Mouse (Mus musculus) forebrain, postnatal 0 days (tissue): ENCODE data around the gene Brd1. TPM values are rescaled to one million over a fixed set of nuclear protein-coding genes. Genes with fewer than 3 reads are reported as not detected.

Source experiments
- ATAC-seq: fragments of 200-750 bp; cut with Nextera tagmentation; 2 replicates; pipeline ENCODE4 v1.8.0; 2017; ENCODE audit warnings: mild to moderate bottlenecking, moderate library complexity
- DNase-seq: peaks from one replicate; pipeline ENCODE4 v3.0.0-alpha.2; 2015
- H3K27ac ChIP-seq: fragments of 300-500 bp; sonication (generic); 2 replicates; pipeline ENCODE4 v1.5.1; 2014; ENCODE audit warnings: low read depth, mild to moderate bottlenecking, antibody characterized with exemption, low read length, moderate library complexity, mixed read lengths
- H3K27me3 ChIP-seq: fragments of 300-500 bp; sonication (generic); 2 replicates; pipeline ENCODE4 v1.6.1; 2014; ENCODE audit warnings: mild to moderate bottlenecking, low read length, mixed read lengths; ENCODE audit not compliant: insufficient read depth
- H3K36me3 ChIP-seq: fragments of 300-500 bp; sonication (generic); 2 replicates; pipeline ENCODE4 v1.6.1; 2014; ENCODE audit warnings: mild to moderate bottlenecking, moderate library complexity; ENCODE audit not compliant: insufficient read depth
- H3K4me1 ChIP-seq: fragments of 300-500 bp; sonication (generic); 2 replicates; pipeline ENCODE4 v1.6.1; 2014; ENCODE audit warnings: antibody characterized with exemption; ENCODE audit not compliant: insufficient read depth
- H3K4me2 ChIP-seq: fragments of 300-500 bp; sonication (generic); 2 replicates; pipeline ENCODE4 v1.6.1; 2014; ENCODE audit warnings: low read depth, mild to moderate bottlenecking, moderate library complexity
- H3K4me3 ChIP-seq: fragments of 300-500 bp; sonication (generic); 2 replicates; pipeline ENCODE4 v1.5.1; 2014; ENCODE audit warnings: low read depth, low read length, mixed read lengths
- H3K9ac ChIP-seq: fragments of 300-500 bp; sonication (generic); 2 replicates; pipeline ENCODE4 v1.6.1; 2014; ENCODE audit warnings: mild to moderate bottlenecking
- H3K9me3 ChIP-seq: fragments of 300-500 bp; sonication (generic); 2 replicates; pipeline ENCODE4 v1.6.1; 2016; ENCODE audit warnings: low read length
- CTCF ChIP-seq: sonication (generic); IDR thresholded peaks from 2 replicates; pipeline ENCODE4 v1.5.1; 2016; ENCODE audit warnings: antibody characterized with exemption, control low read depth, low read depth
- WGBS: fragments of 180-500 bp; shearing (Covaris S2); extraction: QIAGEN DNeasy Blood & Tissue Kit; methylation state at CpG from one replicate; pipeline ENCODE4 v1.1.7; 2014; 5-methylcytosine and 5-hydroxymethylcytosine counted together
- polyA plus RNA-seq: library from polyadenylated mRNA; unstranded; fragments of >200 nt; fragmentation: Nextera tagmentation; extraction: Ambion mirVana; gene quantifications from 2 replicates; pipeline ENCODE4 v1.2.1, GENCODE M21; 2015
- total RNA-seq: library from RNA; depleted of rRNA; stranded (reverse); fragments of >200 nt; gene quantifications from 2 replicates; pipeline ENCODE4 v1.2.3, GENCODE M21; 2014; rRNA removed

Brd1 gene
- total and polyA plus RNA-seq, 2 experiments from 2014 or later, result 13.0 to 63.6 TPM

DNA sequence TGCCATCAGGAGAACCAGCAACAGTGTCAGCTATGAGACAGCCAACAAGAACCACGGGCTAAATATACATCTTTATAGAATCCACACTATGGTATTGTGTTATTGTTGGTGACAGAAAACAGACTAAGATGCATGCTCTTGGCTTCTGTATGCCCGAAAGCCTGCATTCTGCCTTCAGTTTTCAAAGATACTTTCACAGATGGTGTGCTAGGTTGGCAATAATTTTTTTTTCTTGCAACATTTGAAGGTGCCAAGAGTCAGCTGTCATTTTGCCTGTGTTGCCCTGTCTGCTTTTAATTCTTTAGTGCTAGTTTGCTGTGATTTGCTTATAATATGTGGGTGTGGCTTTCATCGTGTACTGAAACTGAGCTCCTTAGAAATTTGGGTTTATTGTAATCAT lies 66.4 kb downstream of the Brd1 start:
- Histone ChIP-seq H3K27ac (no peak overlapping the region), H3K9me3 (no peaks in the 10 kb centered on the region), H3K4me3 (no peak overlapping the region), H3K4me2 (0 out of 2 replicates have a peak overlapping the region, but pooled peaks have one; percentile 1), H3K36me3 (no peaks in the 10 kb centered on the region), H3K9ac (no peak overlapping the region), H3K4me1 (no peaks in the 10 kb centered on the region), H3K27me3 (peaks cover 3% of the 10 kb centered on the region; the same call in 1 of the 2 replicates)
- DNase-seq (peak; percentile 67), ATAC-seq (peak; percentile 77)
- TF ChIP-seq CTCF, result no peak
- 43% methylated on average over 3 of the region's 3 CpGs for WGBS

DNA sequence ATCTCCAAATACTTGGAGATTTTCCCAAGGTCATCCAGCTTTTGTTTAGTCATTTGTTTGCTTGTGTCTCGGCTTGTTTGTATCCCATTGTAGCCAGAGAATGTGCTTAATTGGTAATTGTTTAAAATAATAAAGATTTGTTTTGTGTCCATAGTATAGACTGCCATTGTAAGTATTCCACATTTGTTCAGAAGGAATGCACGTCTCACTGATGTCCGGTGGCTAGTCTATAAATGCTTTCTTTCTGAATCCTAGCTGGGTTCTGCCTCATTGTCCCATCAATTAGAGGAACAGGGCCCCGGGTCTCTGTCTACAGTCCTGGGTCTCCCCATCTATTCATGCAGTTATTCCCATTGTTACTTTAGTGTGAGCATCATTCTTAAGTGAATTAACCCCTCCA lies 68.2 kb downstream of the Brd1 start:
- H3K4me1 ChIP-seq, result no peaks in the 10 kb centered on the region
- no peaks in the 10 kb centered on the region for H3K36me3 ChIP-seq
- ATAC-seq, result no peak
- no peak overlapping the region for H3K27ac ChIP-seq
- H3K4me2 ChIP-seq, result no peak overlapping the region
- H3K4me3 ChIP-seq, result no peak overlapping the region
- no peak for TF ChIP-seq CTCF
- peaks cover 3% of the 10 kb centered on the region; the same call in 1 of the 2 replicates for H3K27me3 ChIP-seq
- no peaks in the 10 kb centered on the region for H3K9me3 ChIP-seq
- no peak overlapping the region for H3K9ac ChIP-seq
- 41% methylated on average over 4 of the region's 4 CpGs for WGBS
- no peak for DNase-seq

DNA sequence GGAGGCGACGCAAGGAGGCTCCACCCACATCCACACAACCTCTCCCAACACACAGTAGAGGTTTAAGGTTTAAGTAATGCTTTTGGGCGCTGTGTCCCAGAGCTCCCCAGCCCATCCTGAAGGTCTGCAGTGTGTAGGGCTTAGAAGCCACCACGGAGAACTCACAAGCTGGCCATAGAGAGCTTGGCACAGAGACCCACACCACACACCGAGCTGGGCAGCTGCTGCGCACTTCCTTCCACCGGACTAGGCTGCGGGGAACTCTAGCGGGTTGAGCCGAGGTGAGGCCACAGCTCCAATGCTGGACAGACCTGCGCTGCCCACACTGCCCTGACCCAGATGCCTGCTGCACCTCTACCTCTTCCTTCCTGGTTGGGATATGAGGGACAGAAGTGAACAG lies 71.0 kb downstream of the Brd1 start:
- 40% methylated on average over 11 of the region's 11 CpGs for WGBS
- no peaks in the 10 kb centered on the region for H3K4me1 ChIP-seq
- peaks cover 3% of the 10 kb centered on the region; the same call in 1 of the 2 replicates for H3K27me3 ChIP-seq
- ATAC-seq, result no peak
- no peak overlapping the region for H3K27ac ChIP-seq
- no peak overlapping the region for H3K4me2 ChIP-seq
- H3K9me3 ChIP-seq, result no peaks in the 10 kb centered on the region
- H3K4me3 ChIP-seq, result no peak overlapping the region
- no peak for TF ChIP-seq CTCF
- no peak for DNase-seq
- H3K36me3 ChIP-seq, result no peaks in the 10 kb centered on the region
- H3K9ac ChIP-seq, result no peak overlapping the region

DNA sequence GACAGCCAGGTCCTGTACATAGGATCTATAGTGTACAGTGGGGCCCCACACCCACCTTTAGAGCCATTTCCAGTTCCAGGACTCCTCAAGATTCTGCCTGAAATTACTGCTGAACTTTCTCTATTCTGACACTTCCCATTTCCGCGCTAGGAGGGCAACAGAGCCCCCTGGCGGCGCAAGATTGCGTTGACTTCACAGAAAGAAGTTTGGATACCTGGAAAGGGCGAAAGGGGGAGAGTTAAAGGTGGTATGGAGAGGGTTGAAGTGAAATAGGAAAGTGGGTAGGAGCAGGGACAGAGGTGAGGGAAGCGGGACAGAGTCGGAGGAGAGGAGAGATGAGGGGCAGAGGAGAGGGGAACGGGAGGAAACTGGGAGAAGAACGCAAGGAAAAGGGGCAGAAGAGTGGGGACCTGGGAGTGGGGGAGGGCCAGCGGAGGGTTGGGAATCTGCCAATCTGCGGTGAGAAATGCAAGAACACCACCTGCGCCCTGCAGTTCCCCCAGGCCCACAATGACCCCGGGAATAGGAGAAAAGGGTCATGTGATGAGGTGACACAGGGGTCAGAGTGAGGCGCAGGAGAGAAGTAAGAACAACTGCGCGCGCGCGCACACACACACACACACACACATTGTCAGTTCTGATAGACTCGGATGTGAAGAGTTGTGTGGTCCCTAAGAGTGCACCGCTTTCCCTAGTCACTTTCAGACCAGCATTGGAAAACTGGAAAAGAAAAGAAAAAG lies 71.8 kb downstream of the Brd1 start:
- DNase-seq (peak; percentile 79), ATAC-seq (no peak)
- Histone ChIP-seq H3K4me1 (no peaks in the 10 kb centered on the region), H3K4me3 (no peak overlapping the region), H3K9ac (no peak overlapping the region), H3K36me3 (no peaks in the 10 kb centered on the region), H3K27ac (no peak overlapping the region), H3K27me3 (peaks cover 3% of the 10 kb centered on the region; the same call in 1 of the 2 replicates), H3K4me2 (peak overlapping the region; percentile 14; the same call in 1 of the 2 replicates), H3K9me3 (no peaks in the 10 kb centered on the region)
- WGBS, result 6% methylated on average over 22 of the region's 22 CpGs
- peak; percentile 89 for TF ChIP-seq CTCF

DNA sequence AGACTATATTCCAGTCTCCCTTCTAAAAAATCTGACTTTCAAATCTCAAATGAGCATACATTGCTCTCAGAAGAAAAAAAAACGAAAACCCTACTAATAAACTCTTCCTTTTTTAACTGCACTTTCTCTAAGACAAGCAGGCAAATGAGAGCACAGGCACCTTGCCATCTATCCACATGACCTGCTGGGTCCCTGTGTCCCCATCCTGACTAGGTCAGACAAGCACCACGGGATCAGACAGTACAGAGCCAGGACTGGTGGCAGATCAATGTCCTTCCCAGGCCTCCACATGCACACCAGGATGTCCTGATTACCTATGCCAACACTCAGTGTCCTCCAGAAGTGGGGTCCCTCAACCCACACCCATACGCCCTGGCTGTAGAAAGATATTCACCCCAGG lies 72.4 kb downstream of the Brd1 start:
- peaks cover 3% of the 10 kb centered on the region; the same call in 1 of the 2 replicates for H3K27me3 ChIP-seq
- H3K4me1 ChIP-seq, result no peaks in the 10 kb centered on the region
- H3K4me2 ChIP-seq, result no peak overlapping the region
- no peak overlapping the region for H3K4me3 ChIP-seq
- no peak overlapping the region for H3K27ac ChIP-seq
- ATAC-seq (no peak), DNase-seq (no peak)
- WGBS, result 62% methylated on average over 3 of the region's 3 CpGs
- H3K9me3 ChIP-seq, result no peaks in the 10 kb centered on the region
- TF ChIP-seq CTCF, result no peak
- H3K9ac ChIP-seq, result no peak overlapping the region
- H3K36me3 ChIP-seq, result no peaks in the 10 kb centered on the region

DNA sequence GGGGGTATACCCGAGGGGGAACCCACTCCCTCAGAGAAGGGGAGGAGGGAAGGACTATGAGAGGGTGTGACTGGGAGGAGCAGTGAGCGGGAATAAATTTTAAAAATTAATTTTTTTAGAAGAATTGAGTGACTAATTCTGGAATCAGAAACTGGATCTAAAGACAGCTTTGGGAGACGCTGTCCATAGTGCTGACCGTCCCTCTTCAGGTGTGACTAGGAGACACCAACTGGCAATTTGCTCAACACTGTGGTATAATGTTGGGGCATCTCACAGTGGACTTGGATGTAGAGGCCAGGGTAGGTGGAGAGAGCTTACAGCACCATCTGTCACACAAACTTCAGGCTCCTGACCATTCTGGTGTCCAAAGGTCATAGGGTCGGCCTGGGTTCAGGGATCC lies 82.0 kb downstream of the Brd1 start:
- Histone ChIP-seq H3K27ac (no peak overlapping the region), H3K36me3 (no peaks in the 10 kb centered on the region), H3K9me3 (no peaks in the 10 kb centered on the region), H3K4me2 (no peak overlapping the region), H3K9ac (no peak overlapping the region), H3K4me3 (no peak overlapping the region), H3K27me3 (peaks cover 4% of the 10 kb centered on the region; the same call in 1 of the 2 replicates), H3K4me1 (no peaks in the 10 kb centered on the region)
- TF ChIP-seq CTCF, result no peak
- no peak for DNase-seq
- ATAC-seq, result no peak
- WGBS, result 58% methylated on average over 5 of the region's 5 CpGs

DNA sequence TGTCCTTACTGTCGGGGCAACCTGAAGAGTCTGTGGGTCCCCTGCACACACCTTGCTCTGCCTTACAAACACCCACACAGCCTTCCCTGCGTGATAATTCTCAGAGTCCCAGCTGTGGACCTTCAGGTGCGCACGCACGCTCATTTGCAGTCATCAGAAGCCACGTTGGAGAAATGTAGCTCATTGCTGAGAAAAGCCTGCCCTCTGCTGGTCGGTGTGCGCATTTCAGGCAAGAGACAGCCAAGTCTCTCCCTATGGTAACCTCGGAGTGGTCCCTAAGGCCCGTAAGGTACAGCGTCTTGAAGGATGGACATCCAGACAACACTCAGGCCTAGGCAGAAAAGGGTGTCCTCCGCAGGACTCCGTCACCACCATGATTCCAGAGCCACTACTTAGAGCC lies 83.0 kb downstream of the Brd1 start:
- H3K36me3 ChIP-seq, result no peaks in the 10 kb centered on the region
- ATAC-seq (peak; percentile 79), DNase-seq (peak; percentile 91)
- peaks cover 4% of the 10 kb centered on the region; the same call in 1 of the 2 replicates for H3K27me3 ChIP-seq
- WGBS, result 16% methylated on average over 13 of the region's 13 CpGs
- no peaks in the 10 kb centered on the region for H3K9me3 ChIP-seq
- no peak overlapping the region for H3K9ac ChIP-seq
- no peaks in the 10 kb centered on the region for H3K4me1 ChIP-seq
- H3K27ac ChIP-seq, result no peak overlapping the region
- H3K4me3 ChIP-seq, result no peak overlapping the region
- TF ChIP-seq CTCF, result peak; percentile 96
- 0 out of 2 replicates have a peak overlapping the region, but pooled peaks have one; percentile 23 for H3K4me2 ChIP-seq

Other genes starting within 250 kb of the Brd1 start
- gene Zdhhc25, start 133.9 kb downstream of the Brd1 start, total RNA-seq, result not detected in 2 replicates
- not detected in 2 replicates for gene Zdhhc25, start 133.9 kb downstream of the Brd1 start, polyA plus RNA-seq
- gene Zbed4, start 17.4 kb upstream of the Brd1 start, total RNA-seq, result 21.8 and 28.7 TPM in 2 replicates
- gene Zbed4, start 17.4 kb upstream of the Brd1 start, polyA plus RNA-seq, result 4.0 and 6.1 TPM in 2 replicates
- gene Alg12, start 85.1 kb upstream of the Brd1 start, total RNA-seq, result 10.2 and 11.9 TPM in 2 replicates
- gene Alg12, start 85.1 kb upstream of the Brd1 start, polyA plus RNA-seq, result 5.5 and 7.6 TPM in 2 replicates
- 30.9 and 31.6 TPM in 2 replicates for gene Creld2, start 85.4 kb upstream of the Brd1 start, total RNA-seq
- gene Creld2, start 85.4 kb upstream of the Brd1 start, polyA plus RNA-seq, result 40.2 and 43.9 TPM in 2 replicates
- 65.5 and 70.6 TPM in 2 replicates for gene Pim3, start 128.0 kb upstream of the Brd1 start, total RNA-seq
- gene Pim3, start 128.0 kb upstream of the Brd1 start, polyA plus RNA-seq, result 61.9 and 65.2 TPM in 2 replicates
- gene Ttll8, start 220.2 kb upstream of the Brd1 start, total RNA-seq, result 0.15 and 0.52 TPM in 2 replicates
- gene Ttll8, start 220.2 kb upstream of the Brd1 start, polyA plus RNA-seq, result 0.05 and 0.29 TPM in 2 replicates
- 70.6 and 86.6 TPM in 2 replicates for gene Mlc1, start 244.8 kb upstream of the Brd1 start, total RNA-seq
- gene Mlc1, start 244.8 kb upstream of the Brd1 start, polyA plus RNA-seq, result 59.4 and 69.7 TPM in 2 replicates
- 0.05 TPM in 1 of 2 replicates, not detected in the other for gene Mov10l1, start 248.7 kb upstream of the Brd1 start, total RNA-seq
- gene Mov10l1, start 248.7 kb upstream of the Brd1 start, polyA plus RNA-seq, result 0.16 TPM in 1 of 2 replicates, not detected in the other